Mouse (Mus musculus): Measurements from ENCODE around the gene Orc5.

- TF ChIP-seq CTCF (IDR thresholded peaks at IDR 0.05; ENCODE audit: control insufficient read depth, insufficient read depth, insufficient replicate concordance, low read depth, low read length) = no peak
- TF ChIP-seq POLR2A (IDR thresholded peaks at IDR 0.05; ENCODE audit: control insufficient read depth, low read depth, low read length) = no peak
Observed at GRCm38 (mm10) chr5:22565708-22566107, 15.5 kb upstream of the Orc5 start.
